Mouse (Mus musculus) heart, embryonic 11.5 days (tissue): ENCODE measurements around the gene Zdhhc23. TPM values are rescaled to one million over a fixed set of nuclear protein-coding genes. Genes with fewer than 3 reads are reported as not detected.

Experiments used
- ATAC-seq: fragments of 200-750 bp; cut with Nextera tagmentation; replicated peaks from 2 replicates; pipeline ENCODE4 v1.8.0; 2017; ENCODE audit warnings: moderate library complexity; ENCODE audit not compliant: insufficient number of reproducible peaks, low FRiP score, low TSS enrichment
- H3K27ac ChIP-seq: fragments of 300-500 bp; sonication (generic); 2 replicates; pipeline ENCODE4 v1.5.1; 2014; ENCODE audit warnings: mild to moderate bottlenecking, low read depth, low read length
- H3K27me3 ChIP-seq: fragments of 300-500 bp; sonication (generic); 2 replicates; pipeline ENCODE4 v1.6.1; 2014; ENCODE audit warnings: mild to moderate bottlenecking, low read length, mixed read lengths; ENCODE audit not compliant: control insufficient read depth, insufficient read depth
- H3K36me3 ChIP-seq: fragments of 300-500 bp; sonication (generic); 2 replicates; pipeline ENCODE4 v1.6.1; 2014; ENCODE audit warnings: mild to moderate bottlenecking, low read length, moderate library complexity, mixed read lengths; ENCODE audit not compliant: control insufficient read depth, insufficient read depth
- H3K4me1 ChIP-seq: fragments of 300-500 bp; sonication (generic); 2 replicates; pipeline ENCODE4 v1.6.1; 2014; ENCODE audit warnings: low read length; ENCODE audit not compliant: control insufficient read depth, insufficient read depth
- H3K4me2 ChIP-seq: fragments of 300-500 bp; sonication (generic); 2 replicates; pipeline ENCODE4 v1.6.1; 2014; ENCODE audit warnings: mild to moderate bottlenecking, moderate library complexity
- H3K4me3 ChIP-seq: fragments of 300-500 bp; sonication (generic); 2 replicates; pipeline ENCODE4 v1.5.1; 2014; ENCODE audit warnings: low read depth, low read length
- H3K9ac ChIP-seq: fragments of 300-500 bp; sonication (generic); 2 replicates; pipeline ENCODE4 v1.6.1; 2014; ENCODE audit warnings: mild to moderate bottlenecking, low read depth, low read length, moderate library complexity
- H3K9me3 ChIP-seq: fragments of 300-500 bp; sonication (generic); replicated peaks from 2 replicates; pipeline ENCODE4 v1.6.1; 2016; ENCODE audit warnings: low read length; ENCODE audit not compliant: control insufficient read depth
- WGBS: fragments of 180-500 bp; shearing (Covaris S2); extraction: QIAGEN DNeasy Blood & Tissue Kit; methylation state at CpG from one replicate; pipeline ENCODE4 v1.1.7; 2014; ENCODE audit not compliant: insufficient replicate concordance; 5-methylcytosine and 5-hydroxymethylcytosine counted together
- microRNA-seq: library from miRNA; unstranded; fragments of <30 nt; microRNA quantifications from one replicate; pipeline ENCODE4, GENCODE M21; 2016; ENCODE audit warnings: borderline number of aligned reads
- polyA plus RNA-seq: library from polyadenylated mRNA; unstranded; fragments of >200 nt; fragmentation: Nextera tagmentation; extraction: Ambion mirVana; gene quantifications from 2 replicates; pipeline ENCODE4 v1.2.1, GENCODE M21; 2014

The Zdhhc23 gene
- polyA plus RNA-seq, 1 experiment from 2014 or later = 1.0 TPM

GRCm38 (mm10) chr16:43918867-43919266 lies 60.7 kb downstream of the Zdhhc23 start:
- H3K9ac ChIP-seq = no peak overlapping the region
- no peak overlapping the region for H3K4me3 ChIP-seq
- ATAC-seq = no peak
- no peaks in the 10 kb centered on the region for H3K27me3 ChIP-seq
- H3K36me3 ChIP-seq = no peaks in the 10 kb centered on the region
- WGBS = 72% methylated on average over 3 of the region's 3 CpGs
- H3K27ac ChIP-seq = no peak overlapping the region
- no peaks in the 10 kb centered on the region for H3K4me1 ChIP-seq
- no peaks in the 10 kb centered on the region for H3K9me3 ChIP-seq
- H3K4me2 ChIP-seq = no peak overlapping the region

Small RNA genes within 50 kb of the gene (microRNA-seq; reads per million reads assigned to microRNA genes)
- not detected for gene Mir3470b

Other genes with a start within 250 kb of the Zdhhc23 start
- gene Drd3, start 225.8 kb downstream of the Zdhhc23 start, polyA plus RNA-seq = not detected in 2 replicates
- 9.2 and 10.2 TPM in 2 replicates for gene Ccdc191, start 90.0 kb downstream of the Zdhhc23 start, polyA plus RNA-seq
- gene Qtrt2, start 53.0 kb downstream of the Zdhhc23 start, polyA plus RNA-seq = 19.1 and 24.7 TPM in 2 replicates
- 6.3 and 10.4 TPM in 2 replicates for gene Gramd1c, start 83.6 kb upstream of the Zdhhc23 start, polyA plus RNA-seq
- gene Atp6v1a, start 159.9 kb upstream of the Zdhhc23 start, polyA plus RNA-seq = 47.0 and 53.6 TPM in 2 replicates
- 58.5 and 75.5 TPM in 2 replicates for gene Naa50, start 160.0 kb upstream of the Zdhhc23 start, polyA plus RNA-seq
- 4.2 TPM in 2 replicates for gene Usf3, start 193.5 kb upstream of the Zdhhc23 start, polyA plus RNA-seq